Mouse (Mus musculus) brain, embryonic 14.5 days (tissue): ENCODE data around the gene Asb10.

Source experiments
- CTCF ChIP-seq: fragments of 200-500 bp; IDR thresholded peaks from 2 replicates; pipeline ENCODE4 v1.5.1; 2012; ENCODE audit warnings: inconsistent platforms, mild to moderate bottlenecking, moderate library complexity, borderline replicate concordance; ENCODE audit not compliant: insufficient read depth, insufficient read length; ENCODE audit errors: extremely low read depth
- POLR2A ChIP-seq: fragments of 200-500 bp; IDR thresholded peaks from 2 replicates; pipeline ENCODE4 v1.6.1; 2012; ENCODE audit warnings: mild to moderate bottlenecking, inconsistent platforms, borderline replicate concordance; ENCODE audit not compliant: poor library complexity, insufficient read depth, insufficient read length, severe bottlenecking; ENCODE audit errors: extremely low read depth

DNA sequence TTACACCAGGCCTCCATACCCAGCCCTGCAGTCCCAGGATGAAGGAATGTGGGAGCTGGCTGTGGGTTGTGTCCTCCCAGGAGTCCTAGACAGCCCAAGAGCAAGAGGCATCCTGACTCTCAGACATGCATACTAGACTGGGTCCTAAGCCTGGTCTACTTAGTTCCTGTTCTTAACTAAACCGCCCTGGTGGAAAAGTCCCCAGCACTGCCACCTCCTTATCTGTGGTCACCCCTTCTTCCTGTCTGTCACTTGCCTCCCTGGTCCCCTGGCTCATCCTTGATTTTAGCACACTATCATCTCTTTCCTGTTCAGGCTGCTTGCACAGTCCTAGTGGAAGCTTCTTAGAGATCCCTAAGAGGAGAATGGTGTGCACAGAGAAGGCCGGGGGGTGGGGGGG lies 35.3 kb downstream of the Asb10 start:
- no peak for TF ChIP-seq CTCF
- TF ChIP-seq POLR2A, result no peak
